Mouse (Mus musculus): ENCODE measurements around the gene Naa40. TPM values are rescaled to one million over a fixed set of nuclear protein-coding genes. Genes with fewer than 3 reads are reported as not detected.

Gene Naa40
- polyA plus RNA-seq (2016; fragmentation: Nextera tagmentation; extraction: Ambion mirVana): 42.0 and 44.8 TPM in 2 replicates

- peak; percentile 97 for ATAC-seq
- Histone ChIP-seq H3K4me2 (peak within 1 kb of the TSS; percentile 95), H3K9me3 (replicated peaks) (no peaks in the 10 kb centered on the region), H3K4me1 (peaks cover 41% of the 10 kb centered on the region), H3K36me3 (peaks cover 29% of the 10 kb centered on the region), H3K9ac (peak within 1 kb of the TSS; percentile 89), H3K27ac (peak within 1 kb of the TSS; percentile 87), H3K27me3 (replicated peaks) (0 out of 2 replicates have a peak, but pooled peaks cover 23% of the 10 kb centered on the region), H3K4me3 (peak within 1 kb of the TSS; percentile 82)
- 1% methylated on average over 80 of the region's 80 CpGs for WGBS (ENCODE audit: insufficient replicate concordance)
These were observed at the start of gene Naa40 for GRCm38 (mm10) chr19:7240782-7241690. Gene Naa40, minus strand, starts transcription at chr19:7241183.

- H3K27ac ChIP-seq: no peak overlapping the region
- H3K9ac ChIP-seq: no peak overlapping the region
- H3K27me3 ChIP-seq (replicated peaks): no peaks in the 10 kb centered on the region
- H3K4me1 ChIP-seq: peaks cover 52% of the 10 kb centered on the region
- ATAC-seq: no peak
- no peak overlapping the region for H3K4me2 ChIP-seq
- no peak overlapping the region for H3K4me3 ChIP-seq
- H3K9me3 ChIP-seq (replicated peaks): no peaks in the 10 kb centered on the region
- WGBS (ENCODE audit: insufficient replicate concordance): 51% methylated on average over 2 of the region's 2 CpGs
- peaks cover 57% of the 10 kb centered on the region for H3K36me3 ChIP-seq
These were observed 48.8 kb upstream of the Naa40 start for GRCm38 (mm10) chr19:7289767-7290166.

- Histone ChIP-seq H3K36me3 (peaks cover 72% of the 10 kb centered on the region), H3K27me3 (replicated peaks) (no peaks in the 10 kb centered on the region), H3K9ac (no peak overlapping the region), H3K4me2 (no peak overlapping the region), H3K9me3 (replicated peaks) (no peaks in the 10 kb centered on the region), H3K27ac (no peak overlapping the region), H3K4me1 (peaks cover 37% of the 10 kb centered on the region), H3K4me3 (no peak overlapping the region)
- no peak for ATAC-seq
- WGBS (ENCODE audit: insufficient replicate concordance): 72% methylated on average over 3 of the region's 3 CpGs
These were observed 47.3 kb upstream of the Naa40 start for GRCm38 (mm10) chr19:7288288-7288687.

- Histone ChIP-seq H3K4me3 (no peak overlapping the region), H3K9me3 (replicated peaks) (no peaks in the 10 kb centered on the region), H3K9ac (no peak overlapping the region), H3K27me3 (replicated peaks) (no peaks in the 10 kb centered on the region), H3K36me3 (peaks cover 87% of the 10 kb centered on the region), H3K4me2 (no peak overlapping the region), H3K4me1 (peaks cover 22% of the 10 kb centered on the region), H3K27ac (no peak overlapping the region)
- 77% methylated on average over 12 of the region's 12 CpGs for WGBS (ENCODE audit: insufficient replicate concordance)
- no peak for ATAC-seq
These were observed 45.8 kb upstream of the Naa40 start for GRCm38 (mm10) chr19:7286563-7287315.

- no peak overlapping the region for H3K4me3 ChIP-seq
- H3K36me3 ChIP-seq: peaks cover 99% of the 10 kb centered on the region
- no peak overlapping the region for H3K27ac ChIP-seq
- 83% methylated on average over 18 of the region's 18 CpGs for WGBS (ENCODE audit: insufficient replicate concordance)
- ATAC-seq: no peak
- no peak overlapping the region for H3K4me2 ChIP-seq
- H3K4me1 ChIP-seq: peaks cover 9% of the 10 kb centered on the region
- H3K9ac ChIP-seq: no peak overlapping the region
- H3K27me3 ChIP-seq (replicated peaks): no peaks in the 10 kb centered on the region
- no peaks in the 10 kb centered on the region for H3K9me3 ChIP-seq (replicated peaks)
These were observed 39.8 kb upstream of the Naa40 start for GRCm38 (mm10) chr19:7280557-7281330.

GRCm38 (mm10) chr19:7279114-7279513 lies 38.1 kb upstream of the Naa40 start:
- Histone ChIP-seq H3K9ac (no peak overlapping the region), H3K27ac (no peak overlapping the region), H3K27me3 (replicated peaks) (no peaks in the 10 kb centered on the region), H3K9me3 (replicated peaks) (no peaks in the 10 kb centered on the region), H3K4me3 (no peak overlapping the region), H3K4me2 (no peak overlapping the region), H3K4me1 (peaks cover 15% of the 10 kb centered on the region), H3K36me3 (peaks cover 97% of the 10 kb centered on the region)
- WGBS (ENCODE audit: insufficient replicate concordance): 66% methylated on average over 6 of the region's 6 CpGs
- peak; percentile 8; the same call in 1 of the 2 replicates for ATAC-seq

- Histone ChIP-seq H3K27me3 (replicated peaks) (no peaks in the 10 kb centered on the region), H3K4me2 (no peak overlapping the region), H3K9ac (no peak overlapping the region), H3K36me3 (peaks cover 97% of the 10 kb centered on the region), H3K4me1 (peaks cover 15% of the 10 kb centered on the region), H3K9me3 (replicated peaks) (no peaks in the 10 kb centered on the region), H3K4me3 (no peak overlapping the region), H3K27ac (0 out of 2 replicates have a peak overlapping the region, but pooled peaks have one; percentile 34)
- 71% methylated on average over 6 of the region's 6 CpGs for WGBS (ENCODE audit: insufficient replicate concordance)
- no peak for ATAC-seq
These were observed 37.4 kb upstream of the Naa40 start for GRCm38 (mm10) chr19:7278200-7278906.

- peaks cover 90% of the 10 kb centered on the region for H3K36me3 ChIP-seq
- H3K27ac ChIP-seq: no peak overlapping the region
- no peaks in the 10 kb centered on the region for H3K9me3 ChIP-seq (replicated peaks)
- peaks cover 15% of the 10 kb centered on the region for H3K4me1 ChIP-seq
- 86% methylated on average over 5 of the region's 7 CpGs for WGBS (ENCODE audit: insufficient replicate concordance)
- no peak overlapping the region for H3K4me3 ChIP-seq
- no peak for ATAC-seq
- H3K4me2 ChIP-seq: no peak overlapping the region
- no peaks in the 10 kb centered on the region for H3K27me3 ChIP-seq (replicated peaks)
- no peak overlapping the region for H3K9ac ChIP-seq
These were observed 35.8 kb upstream of the Naa40 start for GRCm38 (mm10) chr19:7276796-7277195.

GRCm38 (mm10) chr19:7276053-7276659 lies 35.2 kb upstream of the Naa40 start:
- Histone ChIP-seq H3K36me3 (peaks cover 89% of the 10 kb centered on the region), H3K4me2 (no peak overlapping the region), H3K27ac (0 out of 2 replicates have a peak overlapping the region, but pooled peaks have one; percentile 1), H3K4me3 (no peak overlapping the region), H3K4me1 (peaks cover 15% of the 10 kb centered on the region), H3K9me3 (replicated peaks) (no peaks in the 10 kb centered on the region), H3K27me3 (replicated peaks) (no peaks in the 10 kb centered on the region), H3K9ac (no peak overlapping the region)
- WGBS (ENCODE audit: insufficient replicate concordance): 73% methylated on average over 7 of the region's 7 CpGs
- ATAC-seq: no peak

- no peak overlapping the region for H3K4me2 ChIP-seq
These were observed 34.3 kb upstream of the Naa40 start for GRCm38 (mm10) chr19:7275131-7275789.

More at GRCm38 (mm10) chr19:7275131-7275789, 34.3 kb upstream of the Naa40 start:
- H3K27me3 ChIP-seq (replicated peaks): no peaks in the 10 kb centered on the region
- no peak for ATAC-seq
- H3K27ac ChIP-seq: no peak overlapping the region
- H3K4me1 ChIP-seq: peaks cover 15% of the 10 kb centered on the region
- H3K9me3 ChIP-seq (replicated peaks): no peaks in the 10 kb centered on the region
- H3K4me3 ChIP-seq: no peak overlapping the region
- 57% methylated on average over 7 of the region's 7 CpGs for WGBS (ENCODE audit: insufficient replicate concordance)
- no peak overlapping the region for H3K9ac ChIP-seq
- H3K36me3 ChIP-seq: peaks cover 88% of the 10 kb centered on the region

All from liver, embryonic 12.5 days (tissue).